Mouse (Mus musculus) kidney, adult 8-10 months (tissue): ENCODE measurements around the gene Aurkc.
"Not testable (repeated sequence)": the region's sequence is repeated elsewhere in the genome, so short reads cannot be mapped to it uniquely, and the experiment has no call there.

Experiments
- DNase-seq, 2 experiments: peaks; one replicate each; pipeline ENCODE4 v3.0.0; 2022

The Aurkc gene

GRCm38 (mm10) chr7:6995251-6995650 is at the start of gene Aurkc:
Gene Aurkc, plus strand, starts transcription at chr7:6995300.
- not testable (repeated sequence) for DNase-seq

- not testable (repeated sequence) for DNase-seq
These were observed 47.0 kb upstream of the Aurkc start for GRCm38 (mm10) chr7:6948061-6948460.

GRCm38 (mm10) chr7:6956576-6956975 is 38.5 kb upstream of the Aurkc start:
- no peak for DNase-seq

- DNase-seq: no peak
These were observed 36.5 kb upstream of the Aurkc start for GRCm38 (mm10) chr7:6958574-6958973.

GRCm38 (mm10) chr7:6973566-6973965 is 21.5 kb upstream of the Aurkc start:
- no peak for DNase-seq

GRCm38 (mm10) chr7:6976890-6977289 is 18.2 kb upstream of the Aurkc start:
- DNase-seq: no peak

- DNase-seq: not testable (repeated sequence)
These were observed 3.8 kb downstream of the Aurkc start for GRCm38 (mm10) chr7:6998914-6999313.

GRCm38 (mm10) chr7:7005441-7005840 is 10.3 kb downstream of the Aurkc start:
- DNase-seq: not testable (repeated sequence)

GRCm38 (mm10) chr7:7027445-7027844 is 32.3 kb downstream of the Aurkc start:
- DNase-seq: no peak

GRCm38 (mm10) chr7:7049659-7050320 is 54.7 kb downstream of the Aurkc start:
- DNase-seq: not testable (repeated sequence)
